11 mouse cellular contexts compared by ENCODE assay signal in the genomic region with DNA sequence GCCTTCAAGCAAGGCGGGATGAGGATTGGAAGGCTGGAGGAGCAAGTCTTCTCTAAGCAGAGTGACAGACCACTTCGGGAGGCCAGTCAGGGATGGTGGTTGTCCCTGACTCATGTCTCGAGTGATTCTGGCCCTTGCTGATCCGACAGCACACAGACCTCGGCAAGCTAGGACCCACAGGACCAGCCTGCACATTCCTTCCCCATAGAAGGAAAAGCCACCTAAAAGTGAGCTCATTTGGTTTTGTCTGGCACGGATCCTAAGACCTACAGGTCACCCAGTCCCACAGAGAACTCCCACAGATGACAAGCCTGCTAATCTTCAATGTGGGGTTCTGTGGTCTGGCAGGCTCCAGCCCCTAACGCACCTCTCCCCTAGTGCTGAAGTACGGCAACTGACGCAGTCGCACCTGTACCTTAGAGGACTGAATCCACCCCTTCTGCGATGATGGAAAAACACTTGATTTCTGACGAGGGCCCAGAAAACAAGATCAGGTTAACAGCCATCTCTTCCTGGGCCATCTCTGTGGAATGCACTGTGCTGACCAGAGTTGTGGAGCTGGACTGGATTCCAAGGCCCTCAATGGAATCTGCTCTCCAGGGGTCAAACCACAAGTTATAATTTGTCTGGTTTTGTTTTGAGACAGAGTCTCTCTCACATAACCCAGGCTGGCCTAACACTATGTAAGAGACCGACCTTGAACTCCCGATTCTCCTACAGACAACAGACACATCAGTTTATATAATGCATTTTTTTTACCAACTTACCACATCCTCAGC. TPM values are rescaled to one million over a fixed set of nuclear protein-coding genes. Genes with fewer than 3 reads are reported as not detected.
DNase-seq lines count a peak whose midpoint lies in the region; ATAC-seq and TF ChIP-seq lines count a peak whose summit lies in the region.
"Had no signal": no experiment of that assay in that cellular context is flagged by ENCODE, and none has a peak within 500 bp of the region (broad histone marks: within the 10 kb centered on the region; RNA-seq: fewer than 3 reads in every experiment).

No protein-coding gene starts in this region.

- no peak for TF ChIP-seq CTCF in gastrocnemius, adult 2 months (IDR thresholded peaks at IDR 0.05)
- no peak for TF ChIP-seq CTCF in lung, adult 2 months (IDR thresholded peaks at IDR 0.05; ENCODE audit: insufficient read depth, low read length)

- intact Hi-C loops in gastrocnemius, adult 2 months (cut with DNase I), result no loop called here

- no peaks in the 10 kb centered on the region for H3K9me3 ChIP-seq in lung, embryonic 15.5 days
- no peaks in the 10 kb centered on the region for H3K9me3 ChIP-seq in stomach, embryonic 14.5 days (ENCODE audit: control insufficient read depth, low read depth, low read length)
- H3K9me3 ChIP-seq in hindbrain, embryonic 16.5 days (ENCODE audit: control insufficient read depth, low read length), result no peaks in the 10 kb centered on the region

- WGBS in lung, embryonic 15.5 days, result 71% methylated on average over 14 of the region's 14 CpGs
- WGBS in lung, adult 2 months, result 65% methylated on average over 14 of the region's 14 CpGs
- WGBS in stomach, embryonic 14.5 days, result 66% methylated on average over 14 of the region's 14 CpGs
- WGBS in hindbrain, embryonic 16.5 days, result 85% methylated on average over 14 of the region's 14 CpGs

- no peak for DNase-seq in gastrocnemius, adult 2 months
- DNase-seq in gastrocnemius, adult 8-10 months (ENCODE audit: low spot score in 2 of 2), result no peak
- no peak for DNase-seq in lung, adult 2 months
- DNase-seq in kidney, postnatal 14 days, result peak; percentile 53
- no peak for DNase-seq in right cerebral cortex, postnatal 10 days (ENCODE audit: low spot score in 2 of 2)
- DNase-seq: adrenal gland, postnatal 36 days; cerebellum, adult 9-10 months had no signal

- no peaks in the 10 kb centered on the region for H3K36me3 ChIP-seq in lung, embryonic 15.5 days
- H3K36me3 ChIP-seq in stomach, embryonic 14.5 days (ENCODE audit: control insufficient read depth, insufficient read depth, low read length), result no peaks in the 10 kb centered on the region; the same call in 1 of the 2 replicates
- H3K36me3 ChIP-seq in hindbrain, embryonic 16.5 days (ENCODE audit: control insufficient read depth, insufficient read depth, low read length), result no peaks in the 10 kb centered on the region

- H3K27ac ChIP-seq in gastrocnemius, adult 2 months, result peak overlapping the region; percentile 53
- peak overlapping the region; percentile 36; the same call in 1 of the 2 replicates for H3K27ac ChIP-seq in lung, embryonic 15.5 days
- H3K27ac ChIP-seq in stomach, embryonic 14.5 days (ENCODE audit: low read length), result peak overlapping the region; percentile 67; the same call in 1 of the 2 replicates
- no peak overlapping the region for H3K27ac ChIP-seq in hindbrain, embryonic 16.5 days (ENCODE audit: low read depth, low read length)
- H3K27ac ChIP-seq: hindbrain, embryonic 14.5 days had no signal

- no peak for ATAC-seq in lung, embryonic 15.5 days (ENCODE audit: borderline replicate concordance, extremely low read depth, low FRiP score, low TSS enrichment)
- ATAC-seq in stomach, embryonic 14.5 days (ENCODE audit: insufficient number of reproducible peaks, insufficient read depth, low FRiP score, low read depth), result no peak
- ATAC-seq in hindbrain, embryonic 16.5 days, result no peak

- no peak overlapping the region for H3K4me2 ChIP-seq in lung, embryonic 15.5 days
- no peak overlapping the region for H3K4me2 ChIP-seq in stomach, embryonic 14.5 days (replicated peaks; ENCODE audit: low read depth, low read length)
- H3K4me2 ChIP-seq in hindbrain, embryonic 16.5 days (ENCODE audit: low read length), result no peak overlapping the region
- H3K4me2 ChIP-seq: hindbrain, embryonic 14.5 days had no signal

- H3K27me3 ChIP-seq in lung, embryonic 15.5 days, result no peaks in the 10 kb centered on the region
- no peaks in the 10 kb centered on the region for H3K27me3 ChIP-seq in stomach, embryonic 14.5 days (ENCODE audit: control insufficient read depth, insufficient read depth, low read length)
- no peaks in the 10 kb centered on the region for H3K27me3 ChIP-seq in hindbrain, embryonic 16.5 days (replicated peaks; ENCODE audit: control insufficient read depth, insufficient read depth, low read length)

- no peak overlapping the region for H3K4me3 ChIP-seq in gastrocnemius, adult 2 months
- H3K4me3 ChIP-seq in lung, embryonic 15.5 days, result no peak overlapping the region
- no peak overlapping the region for H3K4me3 ChIP-seq in lung, adult 2 months (replicated peaks; ENCODE audit: extremely low read depth, low read depth, low read length)
- no peak overlapping the region for H3K4me3 ChIP-seq in stomach, embryonic 14.5 days (ENCODE audit: low read depth, low read length)
- H3K4me3 ChIP-seq in hindbrain, embryonic 16.5 days (ENCODE audit: low read length), result no peak overlapping the region

- TF ChIP-seq POLR2A in lung, adult 2 months (IDR thresholded peaks at IDR 0.05; ENCODE audit: borderline replicate concordance, extremely low read depth, low read depth, low read length), result no peak

- no peak overlapping the region for H3K9ac ChIP-seq in lung, embryonic 15.5 days
- H3K9ac ChIP-seq in stomach, embryonic 14.5 days (replicated peaks; ENCODE audit: low read depth, low read length), result no peak overlapping the region
- H3K9ac ChIP-seq in hindbrain, embryonic 16.5 days (ENCODE audit: low read depth, low read length), result no peak overlapping the region
- H3K9ac ChIP-seq: hindbrain, embryonic 14.5 days had no signal

- peaks cover 86% of the 10 kb centered on the region for H3K4me1 ChIP-seq in lung, embryonic 15.5 days
- H3K4me1 ChIP-seq in lung, adult 2 months (ENCODE audit: control insufficient read depth, insufficient read depth, low read length), result peaks cover 43% of the 10 kb centered on the region
- H3K4me1 ChIP-seq in stomach, embryonic 14.5 days (ENCODE audit: control insufficient read depth, insufficient read depth, low read length), result peaks cover 81% of the 10 kb centered on the region
- H3K4me1 ChIP-seq in hindbrain, embryonic 16.5 days (ENCODE audit: control insufficient read depth, insufficient read depth, low read depth, low read length), result no peaks in the 10 kb centered on the region; the same call in 1 of the 2 replicates

RNA-seq across cellular contexts. Expression of a gene that starts 39.7 kb away (rescaled TPM):
- total RNA-seq in gastrocnemius, adult 2 months (2021), result 10 to 100 TPM in 1 of 2 experiments, 1 to 10 TPM in 1; 8.4 to 11.9 TPM
- 1 to 10 TPM; 6.1 to 9.6 (median 7.4) TPM for total RNA-seq in gastrocnemius, adult 8-10 months (2022)
- polyA plus RNA-seq in lung, embryonic 15.5 days (2015; fragmentation: Nextera tagmentation; extraction: Ambion mirVana), result 53.4 and 57.3 TPM in 2 replicates
- polyA plus RNA-seq in lung, adult 2 months (2012; rRNA removed), result 74.9 and 95.5 TPM in 2 replicates
- 80.4 and 81.7 TPM in 2 replicates for polyA plus RNA-seq in stomach, embryonic 14.5 days (2014; fragmentation: Nextera tagmentation; extraction: Ambion mirVana)
- polyA plus RNA-seq in hindbrain, embryonic 16.5 days (2015; fragmentation: Nextera tagmentation; extraction: Ambion mirVana), result 8.3 and 9.1 TPM in 2 replicates
